Mouse (Mus musculus) hematopoietic stem cell, adult 5-6 weeks (primary cell): Measurements from ENCODE around the gene Map9. TPM values are rescaled to one million over a fixed set of nuclear protein-coding genes. Genes with fewer than 3 reads are reported as not detected.
"Not testable (repeated sequence)": the region's sequence is repeated elsewhere in the genome, so short reads cannot be mapped to it uniquely, and the experiment has no call there.

Experiments
- ATAC-seq, 2 experiments: fragments of 125-278 bp in 1 of 2; replicated peaks in 1 of 2; 2 replicates each; pipeline ENCODE4 v1.8.0; 2016 to 2017; ENCODE audit warnings: inconsistent platforms in 2 of 2, mild to moderate bottlenecking in 2 of 2, moderate number of reproducible peaks in 2 of 2, low read depth in 1 of 2, moderate TSS enrichment in 1 of 2; ENCODE audit not compliant: low FRiP score in 2 of 2, poor library complexity in 2 of 2, severe bottlenecking in 2 of 2, insufficient read depth in 1 of 2, low TSS enrichment in 1 of 2
- total RNA-seq: library from RNA; stranded (forward); fragments of 172-1452, 232-1000 nt; gene quantifications from 2 replicates; pipeline ENCODE4 v1.2.3, GENCODE M21; 2017

Gene Map9
- total RNA-seq, result 6.8 and 8.1 TPM in 2 replicates

GRCm38 (mm10) chr3:82357797-82358524 is at the start of gene Map9:
Map9 (plus strand) TSS chr3:82358044.
- ATAC-seq, result peak; percentile 97 to 98

DNA sequence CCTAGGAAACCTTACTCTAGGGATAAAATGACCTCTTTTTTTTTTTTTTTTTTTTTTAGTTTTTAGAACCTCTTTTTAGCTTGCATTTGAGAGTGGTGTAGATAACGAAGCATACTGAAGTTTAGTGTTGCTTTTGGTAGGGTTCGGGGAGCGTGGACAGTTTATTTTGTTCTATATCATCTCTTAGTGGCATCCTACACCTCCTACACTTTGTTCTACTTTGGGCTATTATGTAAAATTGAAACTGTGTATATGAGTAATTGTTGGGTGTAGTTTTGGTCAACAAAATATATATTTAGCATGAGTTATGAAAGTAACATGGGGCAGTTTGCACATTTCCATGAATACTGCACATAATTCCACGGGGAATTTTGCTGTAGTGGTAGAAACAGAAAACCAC is 42.1 kb upstream of the Map9 start:
- no peak for ATAC-seq

DNA sequence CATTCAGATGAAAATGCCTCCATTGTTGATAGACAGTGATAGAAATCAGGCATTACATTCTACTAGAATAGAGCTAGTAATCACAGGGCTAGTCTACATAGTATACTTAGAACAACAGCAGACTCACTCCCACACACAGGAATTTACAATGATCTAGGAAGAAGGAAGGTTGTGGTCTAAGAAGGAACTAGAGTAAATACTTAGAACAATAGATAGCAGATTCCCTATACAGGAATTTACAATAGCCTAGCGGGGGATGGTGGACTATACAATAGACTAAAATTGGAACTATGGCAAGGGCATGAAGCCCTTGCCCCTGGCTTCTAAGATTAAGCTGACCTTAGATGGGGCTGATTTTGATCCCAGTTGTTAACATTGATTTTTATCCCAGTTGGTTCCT is 31.1 kb upstream of the Map9 start:
- not testable (repeated sequence) for ATAC-seq

DNA sequence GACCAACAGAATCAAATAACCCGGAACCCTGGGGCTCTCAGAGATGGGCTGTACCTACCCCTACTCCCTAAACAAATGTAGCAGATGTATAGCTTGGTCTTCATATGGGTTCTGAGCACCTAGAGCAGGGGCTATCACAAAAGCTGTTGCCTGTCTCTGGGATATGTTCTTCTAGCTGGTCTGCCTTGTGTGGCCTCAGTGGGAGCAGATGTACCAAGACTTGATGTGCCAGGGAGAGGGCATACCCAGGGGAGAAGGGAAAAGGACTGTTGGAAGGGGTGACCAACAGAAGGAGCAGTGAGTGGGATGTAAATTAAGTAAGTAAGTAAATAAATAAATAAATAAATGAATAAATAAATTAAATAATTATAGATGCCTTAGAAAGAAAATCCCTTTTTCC is 25.8 kb upstream of the Map9 start:
- no peak for ATAC-seq

DNA sequence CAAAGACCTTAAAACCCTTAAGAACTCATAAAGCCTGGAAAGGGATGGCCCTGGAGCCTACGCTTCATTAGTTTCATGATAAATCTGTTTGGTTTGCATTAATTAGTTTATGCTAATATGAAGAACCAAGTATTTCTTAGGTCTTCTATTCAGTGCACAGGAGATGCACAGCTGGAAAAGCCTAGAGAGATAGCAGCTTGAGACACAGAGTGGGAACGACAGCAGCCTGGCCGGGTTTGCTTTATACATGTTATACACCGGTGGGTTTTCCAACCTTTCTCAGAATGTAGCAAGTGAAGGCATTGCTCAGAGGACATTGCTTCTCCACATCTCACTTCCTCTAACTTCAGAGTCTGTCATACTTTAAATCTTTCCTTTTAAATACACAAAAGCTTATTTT is 25.3 kb upstream of the Map9 start:
- no peak for ATAC-seq

- ATAC-seq, result peak; percentile 87 to 90
These were observed 24.5 kb upstream of the Map9 start for GRCm38 (mm10) chr3:82333128-82333969.

GRCm38 (mm10) chr3:82340111-82340510 is 17.7 kb upstream of the Map9 start:
- peak; percentile 75 to 89 for ATAC-seq

DNA sequence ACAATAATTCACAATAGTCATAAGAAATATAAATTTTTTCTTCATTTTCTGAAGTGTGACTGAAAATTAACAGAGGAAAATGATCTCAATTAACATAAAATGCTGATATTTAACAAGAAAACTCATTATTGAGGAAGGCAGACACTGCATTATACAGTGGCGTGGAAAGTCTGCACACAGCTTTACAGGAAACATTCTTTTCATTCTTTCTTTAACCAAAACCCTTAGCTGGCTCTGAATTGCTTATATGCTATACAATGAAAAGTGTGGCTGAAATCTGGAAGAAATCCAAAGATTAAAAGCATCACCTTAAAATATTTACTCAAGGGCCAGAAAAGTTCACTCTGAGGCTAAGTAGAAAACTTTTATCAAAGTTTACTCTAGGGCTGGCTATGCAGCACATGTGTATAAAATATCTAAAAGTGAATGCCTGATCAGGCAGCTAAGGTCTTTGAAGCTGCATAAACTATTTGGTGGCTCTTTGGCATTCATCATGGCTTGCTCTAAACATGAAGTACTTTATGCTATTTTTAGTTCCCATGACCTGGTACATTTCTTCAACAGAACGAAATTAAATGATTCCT is 9.5 kb upstream of the Map9 start:
- ATAC-seq, result no peak

DNA sequence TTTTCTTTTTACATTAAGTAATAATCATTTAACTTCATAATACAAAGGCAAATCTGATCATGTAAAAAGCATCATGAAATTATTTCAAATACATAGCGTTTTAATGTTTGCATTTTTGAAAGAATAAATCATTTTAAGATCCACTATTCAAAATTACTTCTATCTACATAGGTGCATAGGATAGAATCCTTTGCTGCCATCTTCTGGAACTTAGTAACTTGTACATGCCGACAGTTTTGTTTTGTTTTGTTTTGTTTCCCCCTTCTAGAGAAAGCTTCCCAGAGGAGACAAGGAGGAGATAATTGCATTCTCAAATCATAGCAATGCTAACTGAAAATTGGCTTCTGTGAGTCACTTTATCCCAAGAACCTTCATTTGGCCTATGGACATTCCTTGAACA is 7.5 kb upstream of the Map9 start:
- ATAC-seq, result no peak

- ATAC-seq, result no peak
These were observed 504 bp upstream of the Map9 start for GRCm38 (mm10) chr3:82357340-82357739.

- no peak for ATAC-seq
These were observed 1.2 kb downstream of the Map9 start for GRCm38 (mm10) chr3:82359036-82359435.

GRCm38 (mm10) chr3:82362452-82362851 is 4.6 kb downstream of the Map9 start:
- peak; percentile 46 to 58 for ATAC-seq

GRCm38 (mm10) chr3:82364505-82364904 is 6.7 kb downstream of the Map9 start:
- no peak for ATAC-seq

DNA sequence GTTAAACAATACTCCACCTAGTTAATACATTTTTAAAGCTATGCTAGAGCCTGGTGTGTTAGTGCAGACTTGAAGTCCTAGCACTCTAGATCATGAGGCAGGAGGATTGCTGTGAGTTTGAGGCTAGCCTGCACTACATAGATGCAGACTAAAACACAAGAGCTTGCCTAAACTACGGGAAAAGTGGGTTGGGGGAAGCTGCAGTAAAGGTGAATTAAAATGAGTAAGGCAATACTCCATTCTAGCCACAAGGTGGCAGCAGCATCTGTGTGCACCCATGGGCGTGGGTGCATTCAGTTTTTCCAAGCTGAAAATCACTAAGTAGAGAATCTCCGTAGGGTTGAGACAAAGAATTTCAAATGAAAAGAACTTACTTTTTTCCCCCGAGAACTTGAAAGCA is 7.1 kb downstream of the Map9 start:
- peak; percentile 39 to 62; a peak in 2 of 4 replicates for ATAC-seq

- ATAC-seq, result no peak
These were observed 11.4 kb downstream of the Map9 start for GRCm38 (mm10) chr3:82369063-82369860.

- ATAC-seq, result no peak
These were observed 12.7 kb downstream of the Map9 start for GRCm38 (mm10) chr3:82370439-82371011.

DNA sequence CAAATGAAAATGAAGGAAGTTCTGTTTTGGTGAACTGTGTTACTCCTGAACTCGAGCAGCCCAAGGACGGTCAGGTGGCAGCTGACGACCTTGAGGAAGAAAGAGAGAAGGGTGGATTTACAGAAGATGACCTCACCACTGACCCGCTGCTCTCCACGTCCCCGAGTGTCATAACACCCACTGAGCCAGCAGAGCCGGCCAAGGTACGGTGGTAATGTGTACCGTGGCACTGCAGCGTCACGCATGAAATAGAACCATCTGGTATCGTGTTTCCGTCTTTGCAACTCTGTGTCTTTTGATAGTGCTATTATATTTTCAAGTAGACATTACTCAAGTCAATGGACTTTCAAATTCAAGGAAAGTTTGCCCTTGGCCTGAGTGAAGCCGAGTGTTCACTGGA is 19.1 kb downstream of the Map9 start:
- ATAC-seq, result no peak
